Mouse (Mus musculus) bone marrow, adult 2 months (tissue): ENCODE data around the gene Spg7. TPM values are rescaled to one million over a fixed set of nuclear protein-coding genes. Genes with fewer than 3 reads are reported as not detected.

ENCODE experiments used
- H3K27ac ChIP-seq: fragments of 200-500 bp; 2 replicates; pipeline ENCODE4 v1.5.1; 2012; ENCODE audit warnings: low read depth, mild to moderate bottlenecking, control low read depth, inconsistent platforms, low read length; ENCODE audit not compliant: control insufficient read depth, poor library complexity, insufficient read depth
- H3K4me1 ChIP-seq: fragments of 200-500 bp; 2 replicates; pipeline ENCODE4 v1.6.1; 2011; ENCODE audit warnings: low read length; ENCODE audit not compliant: control insufficient read depth, insufficient read depth
- H3K4me3 ChIP-seq: fragments of 200-500 bp; replicated peaks from 2 replicates; pipeline ENCODE3; 2011; ENCODE audit warnings: mild to moderate bottlenecking, low read depth, low read length, control low read depth; ENCODE audit not compliant: control insufficient read depth
- CTCF ChIP-seq: fragments of 200-500 bp; IDR thresholded peaks from 2 replicates; pipeline ENCODE4 v1.5.1; 2011; ENCODE audit warnings: low read length, control low read depth; ENCODE audit not compliant: control insufficient read depth, insufficient read depth
- POLR2A ChIP-seq: fragments of 200-500 bp; IDR thresholded peaks from 2 replicates; pipeline ENCODE4 v1.6.1; 2011; ENCODE audit warnings: low read depth, mild to moderate bottlenecking, control low read depth, low read length, borderline replicate concordance; ENCODE audit not compliant: control insufficient read depth
- WGBS: fragments of 180-500 bp; shearing (Covaris S2); methylation state at CpG from one replicate; pipeline ENCODE4 v1.1.7; 2018; 5-methylcytosine and 5-hydroxymethylcytosine counted together
- polyA plus RNA-seq: library from polyadenylated mRNA; stranded (reverse); fragments of >200 nt; gene quantifications from 2 replicates; pipeline ENCODE4 v1.2.4, GENCODE M21; 2011; ENCODE audit warnings: low replicate concordance; ENCODE audit not compliant: missing spikeins, insufficient read depth, insufficient read length

Gene Spg7
- 66.1 and 74.6 TPM in 2 replicates for polyA plus RNA-seq

DNA sequence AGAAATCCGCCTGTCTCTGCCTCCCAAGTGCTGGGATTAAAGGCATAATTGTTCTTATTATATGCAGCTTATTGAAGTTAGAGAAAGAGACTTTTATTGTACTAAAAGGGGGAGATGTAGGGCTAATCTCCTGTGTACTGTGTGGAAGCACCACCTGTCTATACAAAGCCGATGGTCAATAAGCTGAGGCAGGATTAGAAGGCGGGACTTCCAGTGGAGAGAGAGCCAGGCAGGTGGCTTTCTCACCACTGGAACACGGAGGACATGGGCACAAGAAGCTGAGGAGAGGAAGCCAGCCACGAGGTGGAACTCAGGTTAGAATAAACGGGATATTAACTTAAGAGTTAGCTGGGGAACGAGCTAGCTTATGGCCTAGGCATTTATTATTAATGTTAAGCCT, at the start of gene Spg7:
TSS of gene Spg7 (plus strand) at position 222 of the 400 bp plus-strand sequence.
- WGBS: 84% methylated on average over 7 of the region's 7 CpGs
- TF ChIP-seq CTCF (no peak), POLR2A (no peak)
- Histone ChIP-seq H3K4me1 (no peaks in the 10 kb centered on the region; the same call in 1 of the 2 replicates), H3K27ac (no peak within 1 kb of the TSS), H3K4me3 (no peak within 1 kb of the TSS)

DNA sequence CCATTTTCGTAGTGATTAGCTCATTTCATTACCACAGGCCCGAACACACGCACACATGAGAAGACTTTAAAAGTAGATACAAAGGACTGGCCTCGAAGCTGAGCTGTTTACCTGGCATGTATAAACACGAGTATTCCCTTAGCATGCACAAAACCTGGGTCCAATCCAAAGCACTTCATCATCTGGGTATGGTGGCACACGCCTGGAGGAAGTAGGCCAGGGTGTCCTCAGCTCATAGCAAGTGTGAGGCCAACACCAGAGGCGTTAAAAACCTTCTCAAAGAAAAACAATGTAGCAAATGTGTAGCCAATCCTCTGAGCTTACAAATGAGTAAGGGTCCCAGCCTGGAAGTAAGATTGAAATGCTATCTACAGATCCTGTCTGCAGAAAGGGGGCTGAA, 48.3 kb upstream of the Spg7 start:
- TF ChIP-seq CTCF (no peak), POLR2A (no peak)
- 56% methylated on average over 7 of the region's 7 CpGs for WGBS
- Histone ChIP-seq H3K4me1 (peaks cover 14% of the 10 kb centered on the region), H3K27ac (no peak overlapping the region), H3K4me3 (no peak overlapping the region)

DNA sequence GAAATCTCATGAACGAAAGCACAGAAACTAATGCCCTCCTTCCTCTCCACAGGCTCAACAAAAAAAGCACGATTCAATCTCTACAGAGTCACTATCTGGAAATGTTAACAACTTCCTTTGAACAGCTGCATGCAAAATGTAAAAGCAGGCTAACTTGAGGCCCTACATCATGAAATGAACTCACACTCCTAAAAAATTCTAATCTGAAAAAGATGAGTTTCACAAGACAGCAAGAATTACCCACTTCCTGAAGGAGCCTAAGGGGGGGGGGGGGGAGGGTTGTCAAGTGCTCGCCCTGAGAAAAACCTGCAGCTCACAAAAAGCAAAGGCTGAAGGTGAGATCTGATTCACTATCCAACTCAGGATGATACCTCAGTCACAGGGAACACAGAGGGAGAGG, 47.7 kb upstream of the Spg7 start:
- TF ChIP-seq CTCF (no peak), POLR2A (no peak)
- Histone ChIP-seq H3K27ac (no peak overlapping the region), H3K4me1 (peaks cover 15% of the 10 kb centered on the region), H3K4me3 (no peak overlapping the region)
- WGBS: 9% methylated on average over 3 of the region's 3 CpGs

DNA sequence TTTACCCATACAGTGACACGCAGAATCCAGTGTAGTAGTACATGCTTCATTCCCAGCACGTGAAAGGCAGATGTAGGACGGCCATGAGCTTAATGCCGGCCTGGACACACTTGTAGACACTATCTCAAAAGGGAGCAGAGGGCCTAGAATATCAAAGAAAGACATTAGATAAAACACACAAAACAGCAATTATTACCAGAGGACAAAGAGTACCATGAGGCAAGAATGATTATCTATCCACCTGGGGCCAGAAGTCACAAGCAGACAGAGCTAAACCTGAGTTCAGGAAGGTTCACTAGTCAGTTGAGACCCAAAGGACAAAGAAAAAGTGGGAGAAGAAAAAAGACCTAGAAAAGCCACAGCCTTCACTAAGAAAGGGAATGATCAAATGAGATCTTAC, 45.6 kb upstream of the Spg7 start:
- Histone ChIP-seq H3K4me3 (no peak overlapping the region), H3K4me1 (peaks cover 19% of the 10 kb centered on the region), H3K27ac (no peak overlapping the region)
- 95% methylated on average over 4 of the region's 4 CpGs for WGBS
- no peak for TF ChIP-seq CTCF
- TF ChIP-seq POLR2A: no peak

- Histone ChIP-seq H3K27ac (no peak overlapping the region), H3K4me1 (peaks cover 19% of the 10 kb centered on the region)
- 58% methylated on average over 4 of the region's 4 CpGs for WGBS
These were observed 44.1 kb upstream of the Spg7 start for GRCm38 (mm10) chr8:123018484-123019164.

DNA sequence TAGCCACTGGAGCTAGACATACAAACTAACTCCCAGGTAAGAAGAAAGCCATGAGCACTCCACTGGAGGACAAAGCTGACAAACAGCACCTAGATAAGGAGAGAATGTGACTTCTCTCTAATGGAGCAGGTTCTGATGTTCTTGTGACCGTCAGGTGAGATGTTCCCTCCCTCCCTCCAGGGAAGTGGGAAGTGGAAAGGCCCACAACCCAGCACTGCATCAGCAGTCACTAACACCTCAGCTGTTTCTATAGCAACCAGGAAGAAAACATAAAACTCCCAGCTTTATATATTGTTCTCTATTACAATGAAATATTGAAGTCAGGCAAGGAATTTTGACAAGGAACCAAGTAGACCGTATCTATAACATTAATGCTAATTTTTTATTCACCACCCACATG, 42.7 kb upstream of the Spg7 start:
- TF ChIP-seq POLR2A: no peak
- no peak for TF ChIP-seq CTCF
- Histone ChIP-seq H3K27ac (no peak overlapping the region), H3K4me1 (peaks cover 16% of the 10 kb centered on the region), H3K4me3 (no peak overlapping the region)
- 60% methylated on average over 2 of the region's 2 CpGs for WGBS

More at GRCm38 (mm10) chr8:123018484-123019164, 44.1 kb upstream of the Spg7 start:
- TF ChIP-seq POLR2A (no peak), CTCF (no peak)
- no peak overlapping the region for H3K4me3 ChIP-seq

- Histone ChIP-seq H3K27ac (no peak overlapping the region), H3K4me1 (peaks cover 18% of the 10 kb centered on the region), H3K4me3 (no peak overlapping the region)
- TF ChIP-seq CTCF (no peak), POLR2A (no peak)
- 66% methylated on average over 2 of the region's 2 CpGs for WGBS
These were observed 41.9 kb upstream of the Spg7 start for GRCm38 (mm10) chr8:123020859-123021258.

GRCm38 (mm10) chr8:123021259-123021658, 41.5 kb upstream of the Spg7 start:
- TF ChIP-seq POLR2A (no peak), CTCF (no peak)
- Histone ChIP-seq H3K4me1 (peaks cover 19% of the 10 kb centered on the region), H3K4me3 (no peak overlapping the region), H3K27ac (peak overlapping the region; percentile 51; the same call in 1 of the 2 replicates)
- 22% methylated on average over 1 of the region's 1 CpGs for WGBS

- Histone ChIP-seq H3K4me1 (peaks cover 19% of the 10 kb centered on the region), H3K27ac (no peak overlapping the region), H3K4me3 (no peak overlapping the region)
- 73% methylated on average over 3 of the region's 3 CpGs for WGBS
- no peak for TF ChIP-seq POLR2A
- TF ChIP-seq CTCF: no peak
These were observed 40.0 kb upstream of the Spg7 start for GRCm38 (mm10) chr8:123022727-123023126.
